In the genomic region with DNA sequence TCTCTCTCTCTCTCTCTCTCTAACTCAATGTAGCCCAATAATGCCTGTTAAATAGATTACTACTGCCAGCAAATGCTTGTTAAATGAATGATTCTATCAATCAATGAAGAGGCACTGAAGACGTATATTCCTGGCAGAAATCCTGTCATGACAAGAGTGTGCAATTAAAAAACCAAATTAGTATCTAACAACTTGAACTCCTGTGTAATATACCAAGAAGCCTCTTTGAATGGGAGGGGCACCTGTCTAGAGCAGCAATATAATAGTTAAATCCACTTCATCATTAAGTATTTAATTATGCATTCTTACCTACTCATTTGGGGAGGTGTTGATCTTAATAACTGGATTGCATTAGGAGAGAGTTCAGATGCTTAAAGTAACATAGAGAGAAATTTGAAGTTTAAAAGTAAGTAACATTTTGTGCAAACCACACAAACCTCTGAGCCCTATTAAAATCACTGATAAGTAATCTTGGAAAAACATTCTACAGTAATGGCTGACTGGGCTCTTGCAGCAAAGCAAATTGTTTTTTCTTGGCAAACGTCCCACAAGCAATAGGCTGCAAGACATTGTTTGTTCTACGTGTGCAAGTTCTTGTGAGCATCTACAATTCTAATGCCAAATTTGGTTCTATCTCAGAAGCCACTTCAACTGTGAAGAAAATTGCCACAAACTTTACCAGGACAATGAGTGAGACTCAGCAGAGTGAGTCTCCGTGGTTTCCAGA, we compare ENCODE assay signal across 17 mouse cellular contexts.
DNase-seq lines count a peak whose midpoint lies in the region; ATAC-seq and TF ChIP-seq lines count a peak whose summit lies in the region.
"Had no signal": no experiment of that assay in that cellular context is flagged by ENCODE, and none has a peak within 500 bp of the region (broad histone marks: within the 10 kb centered on the region; RNA-seq: fewer than 3 reads in every experiment).

No protein-coding gene starts in this region.

- peak; percentile 67 for DNase-seq in forebrain, embryonic 14.5 days (ENCODE audit: low spot score)
- DNase-seq in forebrain, embryonic 10.5 days (ENCODE audit: extremely low spot score, low spot score): no peak
- no peak for DNase-seq in lung, adult 2 months
- DNase-seq in NIH3T3 (ENCODE audit: low read depth): peak; percentile 79
- DNase-seq in lung, postnatal 10 days: peak; percentile 11
- DNase-seq in left cerebral cortex, adult 9 months (ENCODE audit: low spot score in 2 of 2): no peak
- no peak for DNase-seq in heart, postnatal 4 days
- DNase-seq: cerebellum, adult 11 months; heart, adult 11 months; layer of hippocampus, postnatal 36 days; right cerebral cortex, postnatal 14 days; thymus, adult 18-20 months had no signal

- 20% methylated on average over 4 of the region's 4 CpGs for whole genome bisulfite sequencing in forebrain, embryonic 14.5 days
- WGBS in forebrain, embryonic 10.5 days: 86% methylated on average over 4 of the region's 4 CpGs
- WGBS in lung, embryonic 16.5 days: 39% methylated on average over 4 of the region's 4 CpGs
- WGBS in lung, adult 2 months: 44% methylated on average over 4 of the region's 4 CpGs

- peaks cover 7% of the 10 kb centered on the region; the same call in 1 of the 2 replicates for H3K4me1 ChIP-seq in forebrain, embryonic 14.5 days (ENCODE audit: control insufficient read depth, insufficient read depth, low read length)
- H3K4me1 ChIP-seq in forebrain, embryonic 10.5 days: no peaks in the 10 kb centered on the region
- H3K4me1 ChIP-seq in lung, embryonic 16.5 days (replicated peaks; ENCODE audit: control insufficient read depth, insufficient read depth, low read length): peaks cover 2% of the 10 kb centered on the region; the same call in 1 of the 2 replicates
- H3K4me1 ChIP-seq in lung, adult 2 months (ENCODE audit: control insufficient read depth, insufficient read depth, low read length): no peaks in the 10 kb centered on the region
- H3K4me1 ChIP-seq: embryonic facial prominence, embryonic 13.5 days; hindbrain, embryonic 15.5 days; limb, embryonic 12.5 days had no signal

- H3K4me3 ChIP-seq in forebrain, embryonic 14.5 days (ENCODE audit: low read depth, low read length): no peak overlapping the region
- H3K4me3 ChIP-seq in forebrain, embryonic 10.5 days: no peak overlapping the region
- no peak overlapping the region for H3K4me3 ChIP-seq in lung, embryonic 16.5 days (ENCODE audit: low read length)
- no peak overlapping the region for H3K4me3 ChIP-seq in lung, adult 2 months (replicated peaks; ENCODE audit: extremely low read depth, low read depth, low read length)
- H3K4me3 ChIP-seq: embryonic facial prominence, embryonic 13.5 days; hindbrain, embryonic 15.5 days; limb, embryonic 12.5 days had no signal

- no peak overlapping the region for H3K27ac ChIP-seq in forebrain, embryonic 14.5 days (ENCODE audit: low read depth, low read length)
- no peak overlapping the region for H3K27ac ChIP-seq in forebrain, embryonic 10.5 days
- H3K27ac ChIP-seq in lung, embryonic 16.5 days (ENCODE audit: low read length): no peak overlapping the region
- H3K27ac ChIP-seq: embryonic facial prominence, embryonic 13.5 days; hindbrain, embryonic 15.5 days; limb, embryonic 12.5 days had no signal

- H3K4me2 ChIP-seq in forebrain, embryonic 14.5 days (ENCODE audit: low read length): no peak overlapping the region
- no peak overlapping the region for H3K4me2 ChIP-seq in lung, embryonic 16.5 days (ENCODE audit: low read depth, low read length)
- H3K4me2 ChIP-seq: embryonic facial prominence, embryonic 13.5 days; hindbrain, embryonic 15.5 days; limb, embryonic 12.5 days had no signal

- no peak for TF ChIP-seq POLR2A in lung, adult 2 months (IDR thresholded peaks at IDR 0.05; ENCODE audit: borderline replicate concordance, extremely low read depth, low read depth, low read length)

- no peaks in the 10 kb centered on the region for H3K9me3 ChIP-seq in forebrain, embryonic 14.5 days (replicated peaks; ENCODE audit: control insufficient read depth, low read length)
- no peaks in the 10 kb centered on the region for H3K9me3 ChIP-seq in forebrain, embryonic 10.5 days
- H3K9me3 ChIP-seq in lung, embryonic 16.5 days (ENCODE audit: control insufficient read depth, low read length): no peaks in the 10 kb centered on the region
- H3K9me3 ChIP-seq: embryonic facial prominence, embryonic 13.5 days; hindbrain, embryonic 15.5 days; limb, embryonic 12.5 days had no signal

- no peaks in the 10 kb centered on the region for H3K36me3 ChIP-seq in forebrain, embryonic 14.5 days (ENCODE audit: control insufficient read depth, insufficient read depth, low read length)
- H3K36me3 ChIP-seq in forebrain, embryonic 10.5 days (replicated peaks): no peaks in the 10 kb centered on the region
- H3K36me3 ChIP-seq in lung, embryonic 16.5 days (ENCODE audit: control insufficient read depth, insufficient read depth, low read length): no peaks in the 10 kb centered on the region
- H3K36me3 ChIP-seq: embryonic facial prominence, embryonic 13.5 days; hindbrain, embryonic 15.5 days; limb, embryonic 12.5 days had no signal

- H3K27me3 ChIP-seq in forebrain, embryonic 14.5 days (replicated peaks; ENCODE audit: control insufficient read depth, insufficient read depth, low read length): no peaks in the 10 kb centered on the region
- H3K27me3 ChIP-seq in forebrain, embryonic 10.5 days (ENCODE audit: poor library complexity, severe bottlenecking): no peaks in the 10 kb centered on the region
- no peaks in the 10 kb centered on the region for H3K27me3 ChIP-seq in lung, embryonic 16.5 days (ENCODE audit: control insufficient read depth, insufficient read depth, low read depth, low read length)
- H3K27me3 ChIP-seq: embryonic facial prominence, embryonic 13.5 days; hindbrain, embryonic 15.5 days; limb, embryonic 12.5 days had no signal

- TF ChIP-seq CTCF in lung, adult 2 months (IDR thresholded peaks at IDR 0.05; ENCODE audit: insufficient read depth, low read length): no peak

- peak; percentile 37 for ATAC-seq in forebrain, embryonic 14.5 days
- peak; percentile 60 for ATAC-seq in lung, embryonic 16.5 days (ENCODE audit: low read depth)
- ATAC-seq: activated CD4-positive, CD25-positive, alpha-beta regulatory T cell, adult 4 months had no signal

- no peak overlapping the region for H3K9ac ChIP-seq in forebrain, embryonic 14.5 days (ENCODE audit: low read length)
- H3K9ac ChIP-seq in lung, embryonic 16.5 days (ENCODE audit: low read length): no peak overlapping the region
- H3K9ac ChIP-seq: embryonic facial prominence, embryonic 13.5 days; hindbrain, embryonic 15.5 days; limb, embryonic 12.5 days had no signal

Comparison
In these comparisons a context has a peak if more than half of its experiments do, and no peak if none do; other contexts are left out.
1. DNase-seq: peak in forebrain, embryonic 14.5 days (single experiment), NIH3T3 (single experiment) and lung, postnatal 10 days (single experiment); none in forebrain, embryonic 10.5 days (single experiment), lung, adult 2 months (single experiment), left cerebral cortex, adult 9 months (0 of 2) and heart, postnatal 4 days (single experiment).